In the genomic region with DNA sequence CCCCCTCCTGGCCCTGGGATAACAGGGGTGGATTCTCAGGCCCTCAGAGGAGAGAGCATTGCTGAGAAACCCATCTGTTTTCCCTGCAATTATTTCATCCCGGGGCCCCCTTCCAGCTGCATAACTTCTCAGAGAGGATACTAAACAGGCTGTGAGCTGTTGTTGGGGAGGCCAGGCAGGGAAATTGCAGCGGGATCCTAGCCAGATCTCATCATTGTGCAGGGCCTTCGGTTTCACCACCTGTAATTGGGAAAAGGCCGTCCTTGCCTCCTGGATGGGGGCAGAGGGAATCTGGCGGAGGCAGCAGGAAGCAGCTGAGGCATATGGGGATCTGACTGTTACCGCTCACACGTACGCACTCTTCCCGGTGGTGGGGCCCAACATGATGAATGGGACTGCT, we compare ENCODE assay signal across 18 mouse cellular contexts. TPM values are rescaled to one million over a fixed set of nuclear protein-coding genes. Genes with fewer than 3 reads are reported as not detected.
A peak's percentile ranks its signal among the peaks of the same experiment; 100 is the strongest.
DNase-seq lines count a peak whose midpoint lies in the region; ATAC-seq and TF ChIP-seq lines count a peak whose summit lies in the region.
"Had no signal": no experiment of that assay in that cellular context is flagged by ENCODE, and none has a peak within 500 bp of the region (broad histone marks: within the 10 kb centered on the region; RNA-seq: fewer than 3 reads in every experiment).

No protein-coding gene starts in this region.

- intact Hi-C loops in gastrocnemius, adult 2 months (cut with DNase I): loop anchor here (5.0 kb wide), 1 partner anchor 293 kb away; no protein-coding TSS in a partner anchor

- H3K9me3 ChIP-seq in hindbrain, embryonic 13.5 days: no peaks in the 10 kb centered on the region
- no peaks in the 10 kb centered on the region for H3K9me3 ChIP-seq in hindbrain, embryonic 11.5 days (ENCODE audit: control insufficient read depth, low read length)
- H3K9me3 ChIP-seq in limb, embryonic 14.5 days (ENCODE audit: control insufficient read depth, low read length): no peaks in the 10 kb centered on the region
- H3K9me3 ChIP-seq: hindbrain, embryonic 12.5 days; limb, embryonic 15.5 days had no signal

- no peak for TF ChIP-seq POLR2A in limb, embryonic 14.5 days (IDR thresholded peaks at IDR 0.05; ENCODE audit: borderline replicate concordance, extremely low read depth, insufficient read depth, insufficient read length)

- no peak for ATAC-seq in hindbrain, embryonic 13.5 days (ENCODE audit: low FRiP score)
- no peak for ATAC-seq in hindbrain, embryonic 11.5 days (ENCODE audit: low FRiP score)
- peak; percentile 32; the same call in 1 of the 2 replicates for ATAC-seq in limb, embryonic 14.5 days (ENCODE audit: low FRiP score, low read depth)
- no peak for ATAC-seq in megakaryocyte-erythroid progenitor cell, adult 5-6 weeks (replicated peaks; ENCODE audit: low FRiP score, low TSS enrichment, poor library complexity, severe bottlenecking)
- ATAC-seq: intestine, postnatal 0 days; liver, postnatal 0 days had no signal

- H3K4me3 ChIP-seq in hindbrain, embryonic 13.5 days: no peak overlapping the region
- H3K4me3 ChIP-seq in hindbrain, embryonic 11.5 days (ENCODE audit: low read depth, low read length): no peak overlapping the region
- peak overlapping the region; percentile 9; the same call in 1 of the 2 replicates for H3K4me3 ChIP-seq in gastrocnemius, adult 2 months
- no peak overlapping the region for H3K4me3 ChIP-seq in limb, embryonic 14.5 days (replicated peaks; ENCODE audit: low read length)
- H3K4me3 ChIP-seq: hindbrain, embryonic 12.5 days; limb, embryonic 15.5 days had no signal

- DNase-seq in cerebellum, postnatal 10 days: peak; percentile 48 to 53
- DNase-seq in cerebellum, adult 11 months: no peak
- no peak for DNase-seq in hindbrain, embryonic 11.5 days (ENCODE audit: low spot score)
- DNase-seq in gastrocnemius, adult 2 months: peak; percentile 42
- peak; percentile 69 for DNase-seq in limb, embryonic 14.5 days (ENCODE audit: low spot score)
- DNase-seq in cerebellum, postnatal 25 days: no peak
- DNase-seq: cerebellum, adult 9-10 months; kidney, postnatal 10 days; liver, postnatal 0 days; lung, postnatal 36 days; right cerebral cortex, adult 18-20 months had no signal

- H3K9ac ChIP-seq in hindbrain, embryonic 13.5 days: no peak overlapping the region
- no peak overlapping the region for H3K9ac ChIP-seq in hindbrain, embryonic 11.5 days (ENCODE audit: low read depth, low read length)
- H3K9ac ChIP-seq in limb, embryonic 14.5 days (ENCODE audit: low read depth, low read length, severe bottlenecking): no peak overlapping the region
- H3K9ac ChIP-seq: hindbrain, embryonic 12.5 days; limb, embryonic 15.5 days; liver, postnatal 0 days had no signal

- TF ChIP-seq CTCF in gastrocnemius, adult 2 months (IDR thresholded peaks at IDR 0.05): no peak

- 60% methylated on average over 9 of the region's 9 CpGs for WGBS in hindbrain, embryonic 13.5 days
- WGBS in hindbrain, embryonic 11.5 days: 72% methylated on average over 9 of the region's 9 CpGs
- WGBS in limb, embryonic 14.5 days: 31% methylated on average over 9 of the region's 9 CpGs

- H3K4me2 ChIP-seq in hindbrain, embryonic 13.5 days: no peak overlapping the region
- no peak overlapping the region for H3K4me2 ChIP-seq in hindbrain, embryonic 11.5 days (replicated peaks; ENCODE audit: low read depth, low read length)
- H3K4me2 ChIP-seq in limb, embryonic 14.5 days (replicated peaks; ENCODE audit: low read depth, low read length, severe bottlenecking): no peak overlapping the region
- H3K4me2 ChIP-seq: hindbrain, embryonic 12.5 days; limb, embryonic 15.5 days; midbrain, embryonic 11.5 days had no signal

- H3K36me3 ChIP-seq in hindbrain, embryonic 13.5 days: no peaks in the 10 kb centered on the region
- H3K36me3 ChIP-seq in hindbrain, embryonic 11.5 days (ENCODE audit: control insufficient read depth, insufficient read depth, low read length): no peaks in the 10 kb centered on the region
- no peaks in the 10 kb centered on the region for H3K36me3 ChIP-seq in limb, embryonic 14.5 days (ENCODE audit: control insufficient read depth, insufficient read depth, low read length)
- H3K36me3 ChIP-seq: hindbrain, embryonic 12.5 days; limb, embryonic 15.5 days had no signal

- peaks cover 22% of the 10 kb centered on the region for H3K27me3 ChIP-seq in hindbrain, embryonic 13.5 days
- peaks cover 15% of the 10 kb centered on the region for H3K27me3 ChIP-seq in hindbrain, embryonic 11.5 days (ENCODE audit: control insufficient read depth, insufficient read depth, low read length)
- H3K27me3 ChIP-seq in limb, embryonic 14.5 days (ENCODE audit: control insufficient read depth, insufficient read depth, low read length): peaks cover 29% of the 10 kb centered on the region

- peaks cover 18% of the 10 kb centered on the region for H3K4me1 ChIP-seq in hindbrain, embryonic 13.5 days (replicated peaks)
- H3K4me1 ChIP-seq in hindbrain, embryonic 11.5 days (replicated peaks; ENCODE audit: control insufficient read depth, insufficient read depth, low read length): no peaks in the 10 kb centered on the region
- peaks cover 14% of the 10 kb centered on the region for H3K4me1 ChIP-seq in limb, embryonic 14.5 days (ENCODE audit: control insufficient read depth, insufficient read depth, low read length)

- peak overlapping the region; percentile 9; the same call in 1 of the 2 replicates for H3K27ac ChIP-seq in hindbrain, embryonic 13.5 days
- H3K27ac ChIP-seq in hindbrain, embryonic 11.5 days (ENCODE audit: low read depth, low read length): no peak overlapping the region
- H3K27ac ChIP-seq in gastrocnemius, adult 2 months: peak overlapping the region; percentile 59
- H3K27ac ChIP-seq in limb, embryonic 14.5 days (replicated peaks; ENCODE audit: low read depth, low read length): no peak overlapping the region
- H3K27ac ChIP-seq: hindbrain, embryonic 12.5 days; limb, embryonic 15.5 days had no signal

RNA-seq across cellular contexts. Expression of gene Nppc, which starts 4.0 kb away (rescaled TPM):
- 16.1 and 25.0 TPM in 2 replicates for polyA plus RNA-seq in hindbrain, embryonic 13.5 days (2015; fragmentation: Nextera tagmentation; extraction: Ambion mirVana)
- 10.3 and 13.9 TPM in 2 replicates for polyA plus RNA-seq in hindbrain, embryonic 11.5 days (2014; fragmentation: Nextera tagmentation; extraction: Ambion mirVana)
- total RNA-seq in gastrocnemius, adult 2 months (2021): 1 to 10 TPM in 1 of 2 experiments, under 1 TPM in 1; 0.36 to 1.0 TPM
- polyA plus RNA-seq in limb, embryonic 14.5 days (2012; rRNA removed): 5.6 and 6.4 TPM in 2 replicates
- 4.7 and 6.1 TPM in 2 replicates for polyA plus RNA-seq in limb, embryonic 14.5 days (2014; fragmentation: Nextera tagmentation; extraction: Ambion mirVana)
- not detected in 2 replicates for total RNA-seq in megakaryocyte-erythroid progenitor cell, adult 5-6 weeks (2014; fragmentation: Nextera tagmentation)
- total RNA-seq in megakaryocyte-erythroid progenitor cell, adult 5-6 weeks (2017): 0.70 and 0.80 TPM in 2 replicates
- total RNA-seq: granulocyte monocyte progenitor cell, adult 5-6 weeks had no signal
- polyA plus RNA-seq: liver, postnatal 0 days had no signal

RNA-seq across cellular contexts. Expression of gene Dis3l2, which starts 29.2 kb away (rescaled TPM):
- 38.3 and 39.9 TPM in 2 replicates for polyA plus RNA-seq in hindbrain, embryonic 13.5 days (2015; fragmentation: Nextera tagmentation; extraction: Ambion mirVana)
- polyA plus RNA-seq in hindbrain, embryonic 11.5 days (2014; fragmentation: Nextera tagmentation; extraction: Ambion mirVana): 35.9 TPM in 2 replicates
- total RNA-seq in gastrocnemius, adult 2 months (2021): 10 to 100 TPM; 11.7 to 14.2 TPM
- 22.2 and 23.8 TPM in 2 replicates for polyA plus RNA-seq in limb, embryonic 14.5 days (2012; rRNA removed)
- 24.4 and 26.9 TPM in 2 replicates for polyA plus RNA-seq in limb, embryonic 14.5 days (2014; fragmentation: Nextera tagmentation; extraction: Ambion mirVana)
- 33.2 and 36.8 TPM in 2 replicates for total RNA-seq in megakaryocyte-erythroid progenitor cell, adult 5-6 weeks (2014; fragmentation: Nextera tagmentation)
- 22.8 and 36.6 TPM in 2 replicates for total RNA-seq in megakaryocyte-erythroid progenitor cell, adult 5-6 weeks (2017)

Comparison
In these comparisons a context has a peak if more than half of its experiments do, and no peak if none do; other contexts are left out.
1. DNase-seq: peak in cerebellum, postnatal 10 days (2 of 2), gastrocnemius, adult 2 months (single experiment) and limb, embryonic 14.5 days (single experiment); none in cerebellum, adult 11 months (single experiment), hindbrain, embryonic 11.5 days (single experiment) and cerebellum, postnatal 25 days (0 of 2).
2. H3K27ac ChIP-seq: peak in hindbrain, embryonic 13.5 days (single experiment) and gastrocnemius, adult 2 months (single experiment); none in hindbrain, embryonic 11.5 days (single experiment) and limb, embryonic 14.5 days (single experiment).